Mouse (Mus musculus) induced T-regulatory cell, adult 2 months (primary cell): Measurements from ENCODE around the gene Myo16.
A peak's percentile ranks its signal among the peaks of the same experiment; 100 is the strongest.

Source experiments
- DNase-seq: peaks from one replicate; pipeline ENCODE4 v3.0.0-alpha.2; 2012; ENCODE audit warnings: low read depth

Gene Myo16

GRCm38 (mm10) chr8:10175976-10176375, 22.3 kb downstream of the Myo16 start:
- DNase-seq = no peak

GRCm38 (mm10) chr8:10177131-10177530, 23.4 kb downstream of the Myo16 start:
- no peak for DNase-seq

GRCm38 (mm10) chr8:10178986-10179385, 25.3 kb downstream of the Myo16 start:
- DNase-seq = no peak

- no peak for DNase-seq
These were observed 36.9 kb downstream of the Myo16 start for GRCm38 (mm10) chr8:10190607-10191006.

GRCm38 (mm10) chr8:10198164-10198563, 44.5 kb downstream of the Myo16 start:
- no peak for DNase-seq

GRCm38 (mm10) chr8:10199301-10199700, 45.6 kb downstream of the Myo16 start:
- no peak for DNase-seq

GRCm38 (mm10) chr8:10200042-10200441, 46.3 kb downstream of the Myo16 start:
- DNase-seq = no peak

- DNase-seq = no peak
These were observed 61.3 kb downstream of the Myo16 start for GRCm38 (mm10) chr8:10215023-10215422.

GRCm38 (mm10) chr8:10219761-10220276, 66.1 kb downstream of the Myo16 start:
- no peak for DNase-seq

GRCm38 (mm10) chr8:10222770-10223169, 69.1 kb downstream of the Myo16 start:
- no peak for DNase-seq

- DNase-seq = no peak
These were observed 70.0 kb downstream of the Myo16 start for GRCm38 (mm10) chr8:10223528-10224194.

GRCm38 (mm10) chr8:10224305-10224971, 70.7 kb downstream of the Myo16 start:
- DNase-seq = no peak

- no peak for DNase-seq
These were observed 71.3 kb downstream of the Myo16 start for GRCm38 (mm10) chr8:10225018-10225417.

GRCm38 (mm10) chr8:10230746-10231369, 77.1 kb downstream of the Myo16 start:
- peak; percentile 48 for DNase-seq

GRCm38 (mm10) chr8:10234516-10234915, 80.8 kb downstream of the Myo16 start:
- DNase-seq = no peak

GRCm38 (mm10) chr8:10243344-10243743, 89.6 kb downstream of the Myo16 start:
- DNase-seq = no peak

- DNase-seq = no peak
These were observed 95.4 kb downstream of the Myo16 start for GRCm38 (mm10) chr8:10249156-10249555.

GRCm38 (mm10) chr8:10255741-10256140, 102.0 kb downstream of the Myo16 start:
- no peak for DNase-seq

GRCm38 (mm10) chr8:10256563-10256962, 102.9 kb downstream of the Myo16 start:
- no peak for DNase-seq

- no peak for DNase-seq
These were observed 116.4 kb downstream of the Myo16 start for GRCm38 (mm10) chr8:10270094-10270493.

GRCm38 (mm10) chr8:10292600-10292999, 138.9 kb downstream of the Myo16 start:
- DNase-seq = no peak

GRCm38 (mm10) chr8:10300797-10301196, 147.1 kb downstream of the Myo16 start:
- DNase-seq = peak; percentile 33

GRCm38 (mm10) chr8:10303061-10303460, 149.3 kb downstream of the Myo16 start:
- no peak for DNase-seq
